Mouse (Mus musculus) neutrophil, adult 5-6 weeks (primary cell): ENCODE results near the gene Akap2. TPM values are rescaled to one million over a fixed set of nuclear protein-coding genes. Genes with fewer than 3 reads are reported as not detected.
"Not testable (repeated sequence)": the region's sequence is repeated elsewhere in the genome, so short reads cannot be mapped to it uniquely, and the experiment has no call there.

ENCODE experiments used
- ATAC-seq: fragments of 151-379, 151-347 bp; 2 replicates; pipeline ENCODE4 v1.8.0; 2017; ENCODE audit warnings: mild to moderate bottlenecking, moderate TSS enrichment; ENCODE audit not compliant: insufficient number of reproducible peaks, poor library complexity, low FRiP score, severe bottlenecking; ENCODE audit errors: extremely low read depth
- total RNA-seq: library from RNA; stranded (forward); fragments of 200-1000 nt; gene quantifications from 2 replicates; pipeline ENCODE4 v1.2.3, GENCODE M21; 2017

The Akap2 gene
- total RNA-seq, 1 experiment from 2014 or later: 7.4 TPM

GRCm38 (mm10) chr4:57883520-57884421, 166.3 kb downstream of the Akap2 start:
- ATAC-seq: no peak; the same call in 1 of the 2 replicates

- ATAC-seq: no peak
Measured at GRCm38 (mm10) chr4:57884511-57884910, 167.1 kb downstream of the Akap2 start.

GRCm38 (mm10) chr4:57885186-57885585, 167.7 kb downstream of the Akap2 start:
- no peak for ATAC-seq

- no peak for ATAC-seq
Measured at GRCm38 (mm10) chr4:57886066-57886887, 168.8 kb downstream of the Akap2 start.

GRCm38 (mm10) chr4:57886888-57887230, 169.4 kb downstream of the Akap2 start:
- ATAC-seq: no peak

- no peak for ATAC-seq
Measured at GRCm38 (mm10) chr4:57888246-57888645, 170.8 kb downstream of the Akap2 start.

- ATAC-seq: not testable (repeated sequence)
Measured at GRCm38 (mm10) chr4:57888978-57889377, 171.5 kb downstream of the Akap2 start.

GRCm38 (mm10) chr4:57889773-57890172, 172.3 kb downstream of the Akap2 start:
- ATAC-seq: no peak

GRCm38 (mm10) chr4:57892001-57892586, 174.6 kb downstream of the Akap2 start:
- ATAC-seq: no peak

- no peak for ATAC-seq
Measured at GRCm38 (mm10) chr4:57895140-57895539, 177.7 kb downstream of the Akap2 start.

- ATAC-seq: no peak
Measured at GRCm38 (mm10) chr4:57895902-57896301, 178.4 kb downstream of the Akap2 start.

GRCm38 (mm10) chr4:57896631-57897030, 179.2 kb downstream of the Akap2 start:
- ATAC-seq: no peak

- peak; percentile 46; the same call in 1 of the 2 replicates for ATAC-seq
Measured at GRCm38 (mm10) chr4:57901210-57901609, 183.8 kb downstream of the Akap2 start.

GRCm38 (mm10) chr4:57902619-57903018, 185.2 kb downstream of the Akap2 start:
- no peak for ATAC-seq

GRCm38 (mm10) chr4:57904211-57904610, 186.8 kb downstream of the Akap2 start:
- peak; percentile 77 for ATAC-seq

- ATAC-seq: no peak
Measured at GRCm38 (mm10) chr4:57904638-57905037, 187.2 kb downstream of the Akap2 start.

GRCm38 (mm10) chr4:57906708-57907107, 189.3 kb downstream of the Akap2 start:
- no peak for ATAC-seq

- ATAC-seq: no peak
Measured at GRCm38 (mm10) chr4:57908860-57909259, 191.4 kb downstream of the Akap2 start.

GRCm38 (mm10) chr4:57913021-57913420, 195.6 kb downstream of the Akap2 start:
- ATAC-seq: no peak
